Mouse (Mus musculus) embryonic fibroblast, embryonic 13.5 days (primary cell): ENCODE measurements around the gene Rab3a. TPM values are rescaled to one million over a fixed set of nuclear protein-coding genes. Genes with fewer than 3 reads are reported as not detected.

Experiments used
- H3K27ac ChIP-seq: 2 replicates; pipeline ENCODE4 v1.5.1; 2012; ENCODE audit warnings: low read length, control low read depth, inconsistent platforms; ENCODE audit not compliant: insufficient read depth
- H3K4me1 ChIP-seq: 2 replicates; pipeline ENCODE4 v1.6.1; 2011; ENCODE audit warnings: low read length; ENCODE audit not compliant: control insufficient read depth, insufficient read depth
- H3K4me3 ChIP-seq: 2 replicates; pipeline ENCODE4 v1.5.1; 2011; ENCODE audit warnings: mild to moderate bottlenecking, control low read depth, low read length; ENCODE audit not compliant: insufficient read depth
- CTCF ChIP-seq: IDR thresholded peaks from 2 replicates; pipeline ENCODE4 v1.5.1; 2011; ENCODE audit warnings: mild to moderate bottlenecking, control low read depth, low read length, moderate library complexity, borderline replicate concordance; ENCODE audit not compliant: insufficient read depth
- POLR2A ChIP-seq: IDR thresholded peaks from 2 replicates; pipeline ENCODE4 v1.6.1; 2011; ENCODE audit warnings: low read depth, mild to moderate bottlenecking, control low read depth, low read length, moderate library complexity
- polyA plus RNA-seq: library from polyadenylated mRNA; stranded (reverse); fragments of >200 nt; gene quantifications from 2 replicates; pipeline ENCODE4 v1.2.4, GENCODE M21; 2011; ENCODE audit warnings: low read depth; ENCODE audit not compliant: missing spikeins, insufficient read length

Gene Rab3a
- polyA plus RNA-seq, 1 experiment = 8.6 TPM

DNA sequence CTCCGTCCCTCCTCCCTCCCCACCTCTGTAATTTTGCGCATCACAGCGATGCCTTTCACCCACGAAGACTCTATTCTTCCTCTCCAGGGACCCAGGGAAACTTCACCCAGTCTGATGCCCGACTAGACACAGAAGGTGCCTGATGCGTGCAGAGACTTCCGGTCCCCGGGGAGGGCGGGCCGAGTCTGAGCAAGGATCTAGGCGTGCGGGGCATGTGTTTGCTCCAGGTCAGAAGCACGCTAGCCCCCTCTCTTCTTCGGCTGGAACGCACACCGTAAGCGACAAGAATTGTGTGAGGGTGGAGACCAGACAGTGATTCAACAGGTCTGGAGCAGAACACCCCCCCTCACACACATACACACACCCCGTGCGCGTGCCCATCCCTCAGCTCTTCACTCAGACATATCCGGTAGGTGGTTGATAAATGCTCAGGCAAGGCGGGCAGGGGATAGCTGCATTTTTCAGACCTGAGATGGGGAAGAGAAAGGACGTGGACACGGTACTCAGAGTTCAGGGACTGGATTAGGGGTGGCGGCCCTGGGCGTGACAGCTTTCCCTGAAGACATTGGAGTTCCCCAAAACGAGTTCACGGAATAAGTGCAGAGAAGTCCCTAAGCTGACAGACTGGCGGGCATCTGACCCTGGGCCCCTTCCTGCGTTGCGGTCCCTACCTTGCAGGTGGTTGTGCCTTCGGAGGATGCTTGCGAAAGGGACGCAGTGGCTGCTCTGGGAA lies 11.5 kb downstream of the Rab3a start:
- H3K27ac ChIP-seq = peak overlapping the region; percentile 29
- peaks cover 2% of the 10 kb centered on the region; the same call in 1 of the 2 replicates for H3K4me1 ChIP-seq
- no peak for TF ChIP-seq CTCF
- peak; percentile 58 for TF ChIP-seq POLR2A
- peak overlapping the region; percentile 53 for H3K4me3 ChIP-seq

DNA sequence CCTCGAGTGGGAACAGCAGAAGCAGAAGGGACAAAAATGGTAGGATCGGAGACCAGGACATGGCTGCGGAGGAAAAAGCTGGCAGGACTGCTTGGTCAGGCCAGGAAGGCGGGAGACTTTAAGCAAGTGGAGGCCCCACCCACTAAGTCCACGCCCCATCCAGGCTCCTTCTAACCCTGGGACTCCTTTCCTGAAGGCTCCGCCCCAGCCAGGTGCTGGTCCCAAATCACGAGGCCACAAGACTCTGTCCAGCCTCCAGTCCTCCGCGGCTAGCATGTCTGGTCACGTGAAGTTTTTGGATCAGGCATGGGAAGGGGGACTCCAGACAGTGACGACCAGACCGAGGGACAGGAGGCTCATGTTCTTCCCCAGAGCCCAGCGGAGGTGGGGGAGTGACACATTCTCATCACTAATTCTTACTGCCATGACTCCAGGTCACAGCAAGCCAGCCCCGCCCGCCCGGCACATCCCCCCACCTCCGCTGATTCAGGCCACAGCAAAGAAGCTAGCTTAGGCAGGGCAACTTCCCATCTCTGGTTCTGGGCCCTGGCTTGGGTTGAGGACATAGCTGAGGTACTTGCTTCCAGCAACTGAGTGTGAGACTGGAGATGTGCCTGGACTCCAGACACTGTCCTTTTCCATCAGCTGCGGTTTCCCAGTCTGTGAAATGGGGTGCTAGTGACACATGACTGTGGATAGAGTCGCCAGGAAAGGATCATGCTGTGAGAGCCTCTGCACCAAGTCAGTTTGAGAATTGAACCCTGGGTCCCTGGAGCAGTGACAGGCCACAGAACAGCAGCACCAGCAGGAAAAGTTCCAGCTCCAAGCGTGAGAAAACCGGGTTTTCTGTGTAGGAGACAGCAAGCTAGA lies 12.3 kb downstream of the Rab3a start:
- Histone ChIP-seq H3K27ac (peak overlapping the region; percentile 29), H3K4me3 (peak overlapping the region; percentile 53), H3K4me1 (peaks cover 2% of the 10 kb centered on the region; the same call in 1 of the 2 replicates)
- TF ChIP-seq CTCF = no peak
- TF ChIP-seq POLR2A = peak; percentile 96

DNA sequence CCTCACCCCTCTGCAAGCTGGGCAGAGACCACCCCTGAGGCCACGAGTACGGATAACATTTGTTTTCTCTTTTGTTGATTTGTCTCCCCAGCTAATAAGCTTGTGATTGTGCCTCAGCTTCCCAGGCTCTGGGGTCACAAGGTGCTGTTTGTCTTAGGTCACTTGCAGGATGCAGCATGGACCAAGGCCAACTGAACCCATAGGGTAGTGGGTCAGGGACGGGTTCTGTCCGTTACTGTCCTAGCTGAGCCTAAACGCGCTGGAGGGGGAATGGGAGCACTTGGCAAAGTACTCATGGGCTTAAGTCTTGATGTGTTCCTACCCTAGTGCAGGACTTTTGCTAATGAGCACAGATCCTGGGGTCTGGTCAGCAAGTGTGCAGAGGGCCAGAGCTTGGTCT lies 13.0 kb downstream of the Rab3a start:
- Histone ChIP-seq H3K4me3 (no peak overlapping the region), H3K4me1 (peaks cover 2% of the 10 kb centered on the region; the same call in 1 of the 2 replicates), H3K27ac (no peak overlapping the region)
- TF ChIP-seq CTCF = no peak
- TF ChIP-seq POLR2A = no peak

DNA sequence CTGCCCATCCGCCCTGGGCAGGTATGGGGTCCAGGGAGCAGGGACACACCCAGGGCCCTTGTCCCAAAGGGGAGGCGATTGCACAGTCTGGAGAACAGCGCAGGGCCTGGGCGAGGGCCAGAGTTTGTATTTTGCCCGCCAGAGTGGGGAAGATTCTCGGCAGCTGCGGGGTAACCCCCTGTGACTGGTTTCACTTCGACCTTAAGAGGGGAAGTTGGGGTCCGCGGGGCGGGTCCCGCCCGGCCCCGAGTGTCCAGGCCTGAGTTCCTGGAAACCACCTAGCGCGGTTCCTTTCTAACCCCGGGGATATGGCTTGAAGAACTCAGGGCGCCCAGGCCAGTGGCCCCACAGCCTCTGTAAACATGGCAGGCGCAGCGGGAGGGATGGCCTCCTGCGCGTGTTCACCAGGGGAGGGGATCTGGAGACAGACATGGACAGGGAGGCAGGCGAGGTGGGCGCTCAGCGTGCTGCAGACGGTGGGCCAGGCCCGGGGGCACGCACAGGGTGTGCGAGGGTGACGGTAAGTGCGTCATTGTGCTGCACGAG lies 13.8 kb downstream of the Rab3a start:
- no peak overlapping the region for H3K4me3 ChIP-seq
- H3K4me1 ChIP-seq = peaks cover 5% of the 10 kb centered on the region
- no peak for TF ChIP-seq CTCF
- no peak for TF ChIP-seq POLR2A
- H3K27ac ChIP-seq = no peak overlapping the region

DNA sequence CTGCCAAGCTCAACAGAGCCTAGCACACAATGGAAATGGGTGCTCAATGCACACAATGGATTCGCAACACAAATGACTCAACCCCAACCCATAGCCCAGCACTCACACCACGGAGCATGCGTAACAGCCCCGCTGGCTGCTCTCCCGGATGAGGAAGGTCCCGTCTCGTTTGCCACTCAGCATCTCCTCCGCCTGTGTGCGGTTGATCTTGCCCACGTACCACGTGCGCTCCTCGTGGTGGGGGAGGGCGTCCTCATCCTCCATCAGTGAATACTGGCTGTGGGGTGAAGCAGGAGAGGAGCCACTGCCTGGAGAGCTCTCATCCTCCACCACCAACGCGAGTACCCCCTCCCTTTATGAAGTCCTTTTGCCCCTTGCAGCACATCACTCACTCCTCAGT lies 14.5 kb downstream of the Rab3a start:
- H3K4me1 ChIP-seq = peaks cover 6% of the 10 kb centered on the region
- H3K4me3 ChIP-seq = no peak overlapping the region
- no peak for TF ChIP-seq POLR2A
- TF ChIP-seq CTCF = no peak
- no peak overlapping the region for H3K27ac ChIP-seq

DNA sequence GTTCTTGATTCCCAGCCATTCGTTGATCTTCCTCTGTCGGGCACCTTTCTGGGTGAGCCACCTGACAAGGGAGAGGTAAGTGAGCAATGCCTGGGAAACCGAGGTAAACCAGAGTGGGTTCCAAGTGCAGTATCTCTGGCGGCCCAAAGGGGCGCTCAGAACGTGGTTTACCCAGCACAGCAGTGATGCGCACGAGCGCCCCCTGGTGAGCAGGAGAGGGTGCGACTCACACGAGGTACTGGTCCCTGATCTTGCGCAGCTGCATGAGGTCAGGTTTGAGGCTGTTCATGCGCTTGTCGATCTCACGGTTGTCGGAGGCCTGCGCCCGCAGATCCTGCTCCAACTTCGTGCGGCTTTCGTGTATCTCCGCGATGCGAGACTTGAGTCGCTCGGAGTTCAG lies 14.9 kb downstream of the Rab3a start:
- Histone ChIP-seq H3K4me3 (no peak overlapping the region), H3K4me1 (peaks cover 9% of the 10 kb centered on the region), H3K27ac (no peak overlapping the region)
- TF ChIP-seq CTCF (peak; percentile 100), POLR2A (no peak)

DNA sequence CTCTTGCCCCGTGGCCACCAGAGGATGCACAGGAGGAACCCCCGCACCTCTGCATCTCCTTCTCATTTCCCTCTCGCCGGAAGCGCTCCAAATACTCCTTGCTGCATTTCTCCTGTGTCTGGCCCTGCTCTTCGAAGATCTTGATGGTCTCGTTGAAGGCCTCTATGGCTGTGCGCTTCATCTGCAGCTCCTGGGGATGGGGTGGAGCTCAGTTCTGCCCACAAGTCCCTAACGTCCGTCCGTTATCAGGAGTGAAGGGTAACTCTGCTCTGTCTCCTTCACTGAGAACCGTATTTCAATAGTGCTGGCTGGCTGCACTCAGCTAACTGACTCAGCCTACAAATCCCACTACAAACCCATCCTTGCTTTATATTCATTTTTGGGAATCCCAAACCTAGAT lies 15.4 kb downstream of the Rab3a start:
- peaks cover 9% of the 10 kb centered on the region for H3K4me1 ChIP-seq
- TF ChIP-seq POLR2A = no peak
- TF ChIP-seq CTCF = no peak
- no peak overlapping the region for H3K4me3 ChIP-seq
- H3K27ac ChIP-seq = no peak overlapping the region

DNA sequence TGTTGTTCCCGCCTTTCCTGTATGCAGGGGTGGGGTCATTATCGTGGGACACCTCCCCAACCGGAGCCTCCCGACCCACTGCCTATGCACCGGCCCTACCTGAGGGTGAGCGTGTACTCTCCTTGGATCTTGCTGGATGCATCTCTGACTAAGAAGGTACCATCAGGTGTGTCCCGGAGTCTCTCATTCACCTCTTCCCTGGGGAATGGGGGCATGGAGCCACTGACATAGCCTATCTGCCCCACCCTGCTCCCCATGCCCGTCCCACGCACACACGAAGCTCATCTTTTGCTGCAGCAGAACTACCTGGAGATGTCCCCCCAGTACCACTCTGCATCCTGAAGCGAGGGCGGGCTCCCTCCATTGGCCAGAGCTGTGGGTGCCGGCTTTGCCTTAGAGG lies 16.3 kb downstream of the Rab3a start:
- Histone ChIP-seq H3K4me3 (no peak overlapping the region), H3K4me1 (peaks cover 13% of the 10 kb centered on the region), H3K27ac (no peak overlapping the region)
- no peak for TF ChIP-seq CTCF
- no peak for TF ChIP-seq POLR2A

DNA sequence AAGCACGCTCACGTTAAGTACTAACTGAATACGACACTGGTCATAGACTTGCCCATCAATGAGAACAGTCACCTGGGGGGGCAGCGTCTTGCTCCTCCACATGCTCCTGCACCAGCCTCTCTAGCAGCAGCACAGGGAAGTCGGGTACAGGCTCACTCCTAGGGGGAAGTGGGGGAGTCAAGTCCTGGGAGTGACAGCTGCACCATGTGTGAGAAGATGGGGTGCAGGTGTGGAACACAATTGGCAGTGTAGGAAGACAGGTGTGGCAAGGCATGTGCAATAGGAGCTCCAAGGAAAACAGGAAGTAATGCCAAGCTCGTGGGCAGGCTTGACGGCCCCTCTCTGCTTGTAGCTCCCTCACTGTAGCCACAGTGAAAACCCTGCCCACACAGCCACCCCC lies 16.7 kb downstream of the Rab3a start:
- TF ChIP-seq CTCF (no peak), POLR2A (no peak)
- Histone ChIP-seq H3K27ac (no peak overlapping the region), H3K4me3 (no peak overlapping the region), H3K4me1 (peaks cover 14% of the 10 kb centered on the region)
